Mouse (Mus musculus): ENCODE data around the gene Cyp2w1.

Gene Cyp2w1

DNA sequence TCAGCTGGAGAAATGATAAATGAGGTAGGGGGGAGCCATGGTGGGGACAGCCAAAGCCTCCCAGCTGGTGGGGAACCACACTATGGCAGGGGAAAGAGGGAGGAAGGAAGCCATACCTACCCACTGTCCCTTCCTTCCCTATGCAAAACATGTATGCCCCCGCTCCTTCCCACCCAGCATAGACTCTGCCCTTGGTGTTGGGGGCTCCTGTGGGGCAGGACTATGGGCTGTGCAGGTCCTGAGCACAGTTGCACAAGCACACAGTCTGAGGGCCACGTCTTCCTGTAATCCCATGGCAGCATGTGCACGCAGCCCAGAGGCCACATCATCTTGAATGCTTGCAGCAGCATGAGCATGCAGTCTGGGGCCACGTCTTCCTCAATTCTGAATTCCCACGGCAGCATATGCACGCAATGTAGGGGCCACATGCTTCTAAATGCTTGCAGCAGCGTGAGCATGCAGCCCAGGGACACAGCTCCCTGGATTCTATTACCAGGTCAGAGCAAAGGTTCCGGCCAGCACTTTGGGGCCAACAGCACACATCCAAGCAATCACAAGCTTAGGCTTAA lies 51.4 kb downstream of the Cyp2w1 start:
- DNase-seq (ENCODE audit: low spot score in 2 of 2): no peak

DNA sequence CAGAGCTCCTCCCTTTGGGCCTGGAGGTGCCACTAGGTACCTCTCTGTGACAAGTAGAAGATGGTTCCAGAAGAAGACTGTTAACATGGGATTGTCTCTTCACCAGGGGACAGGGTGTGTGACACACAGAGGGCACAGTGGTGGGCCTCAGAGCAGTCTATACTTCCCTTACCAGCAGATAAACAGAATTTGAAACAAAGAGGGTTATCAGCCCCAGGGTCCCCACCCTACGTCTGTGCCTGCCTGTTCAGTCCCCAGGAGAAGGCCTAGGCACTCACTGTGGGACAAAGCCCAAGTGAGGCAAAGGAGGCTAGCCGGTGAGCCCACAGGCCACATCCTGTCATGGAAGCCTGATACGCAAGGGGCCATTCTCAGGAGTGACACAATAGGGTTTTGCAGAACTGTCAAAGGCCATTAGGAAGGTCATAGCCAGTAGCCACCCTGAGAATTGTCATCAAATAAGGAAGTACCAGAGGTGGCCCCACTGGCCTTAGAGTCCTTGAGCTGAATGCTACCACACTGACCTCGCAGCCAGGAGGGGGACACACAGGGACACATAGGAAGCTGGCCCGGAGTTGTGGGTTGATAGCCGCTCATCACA lies 52.5 kb downstream of the Cyp2w1 start, which contains the start of gene C130050O18Rik:
TSS of gene C130050O18Rik (plus strand) at position 480 of the 601 bp plus-strand sequence.
- DNase-seq (ENCODE audit: low spot score in 2 of 2): no peak

GRCm38 (mm10) chr5:139405478-139405877 lies 53.1 kb downstream of the Cyp2w1 start:
- no peak for DNase-seq (ENCODE audit: low spot score in 2 of 2)

DNA sequence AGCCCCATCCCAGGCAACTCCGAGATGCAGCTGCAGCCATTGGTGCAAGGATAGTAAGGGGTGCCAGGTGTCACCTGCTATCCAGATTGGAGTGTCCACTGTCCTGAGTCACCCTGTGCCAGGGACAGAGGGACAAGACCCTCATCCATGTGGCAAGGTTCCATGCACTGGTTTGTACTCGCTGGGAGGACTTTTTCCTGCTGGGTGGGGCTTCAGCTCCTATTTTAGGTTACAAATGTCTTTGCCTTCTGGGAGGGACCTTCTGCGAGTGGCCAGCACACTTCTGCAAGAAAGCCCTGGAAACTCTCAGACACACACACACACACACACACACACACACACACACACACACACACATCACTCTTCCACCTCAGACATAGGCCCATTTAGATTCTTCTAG lies 53.5 kb downstream of the Cyp2w1 start:
- DNase-seq (ENCODE audit: low spot score in 2 of 2): no peak
